Mouse (Mus musculus) CH12.LX (cell line): ENCODE measurements around the gene Clcf1.
A peak's percentile ranks its signal among the peaks of the same experiment; 100 is the strongest.

ENCODE experiments used
- BHLHE40 ChIP-seq: IDR thresholded peaks from 2 replicates; pipeline ENCODE4 v1.6.1; 2011; ENCODE audit warnings: mild to moderate bottlenecking, low read depth, low read length, improper control_type of control experiment
- CHD2 ChIP-seq: IDR thresholded peaks from 2 replicates; pipeline ENCODE4 v1.6.1; 2011; ENCODE audit warnings: low read length, improper control_type of control experiment
- CTCF ChIP-seq, 2 experiments: IDR thresholded peaks in 1 of 2; conservative IDR thresholded peaks in 1 of 2; 2 replicates each; pipeline ENCODE4 v1.5.1; 2011 to 2012; ENCODE audit warnings: low read depth in 2 of 2, low read length in 2 of 2, improper control_type of control experiment in 1 of 2, inconsistent platforms in 1 of 2, mild to moderate bottlenecking in 1 of 2, moderate library complexity in 1 of 2
- EP300 ChIP-seq: IDR thresholded peaks from 2 replicates; pipeline ENCODE4 v1.6.1; 2011; ENCODE audit warnings: low read length, improper control_type of control experiment
- ETS1 ChIP-seq: conservative IDR thresholded peaks from 2 replicates; pipeline ENCODE4 v1.6.1; 2012; ENCODE audit warnings: low read depth, mild to moderate bottlenecking, inconsistent platforms, low read length, improper control_type of control experiment, moderate library complexity
- JUN ChIP-seq: IDR thresholded peaks from 2 replicates; pipeline ENCODE4 v1.6.1; 2011; ENCODE audit warnings: low read depth, mild to moderate bottlenecking, low read length, improper control_type of control experiment, moderate library complexity; ENCODE audit not compliant: insufficient read depth
- JUND ChIP-seq: conservative IDR thresholded peaks from 2 replicates; pipeline ENCODE4 v1.6.1; 2011; ENCODE audit warnings: low read depth, low read length, improper control_type of control experiment
- KAT2A ChIP-seq: IDR thresholded peaks from 2 replicates; pipeline ENCODE4 v1.6.1; 2012; ENCODE audit warnings: low read length, improper control_type of control experiment, inconsistent platforms; ENCODE audit not compliant: insufficient replicate concordance
- POLR2A ChIP-seq: IDR thresholded peaks from 2 replicates; pipeline ENCODE4 v1.6.1; 2011; ENCODE audit warnings: low read depth, mild to moderate bottlenecking, improper control_type of control experiment, low read length
- POLR2AphosphoS2 ChIP-seq: IDR thresholded peaks from 2 replicates; pipeline ENCODE4 v1.6.1; 2011; ENCODE audit warnings: low read depth, low read length, improper control_type of control experiment
- RAD21 ChIP-seq: IDR thresholded peaks from 2 replicates; pipeline ENCODE4 v1.6.1; 2011; ENCODE audit warnings: low read depth, mild to moderate bottlenecking, low read length, improper control_type of control experiment, moderate library complexity

- TF ChIP-seq JUN (no peak), CTCF (conservative IDR thresholded peaks at IDR 0.05 in 1 of 2, IDR thresholded peaks at IDR 0.05 in 1 of 2; ENCODE audit: low read depth in 2 of 2, low read length in 2 of 2) (peak in 1 of 2 experiments; percentile 61; a peak in 2 of 4 replicates), POLR2A (no peak), POLR2AphosphoS2 (no peak), RAD21 (peak; percentile 37), BHLHE40 (no peak), JUND (no peak), KAT2A (no peak), CHD2 (no peak), EP300 (no peak), ETS1 (no peak)
Measured at GRCm38 (mm10) chr19:4242416-4242815, 28.4 kb downstream of the Clcf1 start.
